Mouse (Mus musculus): ENCODE measurements around the gene Cfap221.

GRCm38 (mm10) chr1:119919299-119919698, 77.7 kb downstream of the Cfap221 start:
- TF ChIP-seq CTCF (IDR thresholded peaks at IDR 0.05; ENCODE audit: control insufficient read depth, insufficient read depth, low read length) (no peak), POLR2A (IDR thresholded peaks at IDR 0.05; ENCODE audit: borderline replicate concordance, control insufficient read depth, low read depth, low read length) (no peak)

Data from bone marrow, adult 2 months (tissue).